Mouse (Mus musculus) urinary bladder, postnatal 36 days (tissue): ENCODE measurements at regions not wholly inside any gene's neighbourhood (a gene's known extent, or its start where the extent isn't known, plus 50 kb on each side); places are given as distances from the start of the nearest gene placed in this dataset.
"Not testable (repeated sequence)": the region's sequence is repeated elsewhere in the genome, so short reads cannot be mapped to it uniquely, and the experiment has no call there.

ENCODE experiments used
- DNase-seq, 2 experiments: peaks; one replicate each; pipeline ENCODE4 v3.0.0; 2022; ENCODE audit warnings: low spot score in 2 of 2, mixed read lengths in 1 of 2

DNA sequence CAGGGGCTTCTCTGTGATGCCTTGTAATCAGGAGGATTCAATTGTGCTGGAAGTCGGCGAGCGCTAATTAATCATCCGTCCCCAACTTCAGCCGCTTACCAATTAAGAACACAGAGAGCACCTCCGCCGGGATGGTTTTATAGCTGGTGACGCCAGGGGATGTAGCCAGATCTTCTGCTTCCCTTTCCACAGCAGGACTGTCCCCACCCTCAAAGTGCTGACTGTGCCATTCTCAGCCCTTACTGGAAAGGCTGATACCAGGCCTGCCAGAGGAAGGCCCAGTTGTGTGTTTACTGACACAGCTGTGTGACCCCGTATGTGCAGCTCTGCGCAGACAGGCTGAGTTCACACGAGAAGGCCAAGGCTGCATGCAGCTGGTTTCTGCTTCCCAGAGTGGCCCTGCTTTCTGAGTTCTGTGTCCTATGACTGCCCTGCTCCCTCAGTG lies 59.9 kb upstream of the Bend4 start:
- DNase-seq: no peak

GRCm38 (mm10) chr5:67490709-67491108 lies 62.6 kb upstream of the Bend4 start:
- not testable (repeated sequence) for DNase-seq

- no peak for DNase-seq
These were observed 64.8 kb upstream of the Bend4 start for GRCm38 (mm10) chr5:67492893-67493302.

GRCm38 (mm10) chr5:67496710-67497109 lies 68.6 kb upstream of the Bend4 start:
- DNase-seq: no peak

DNA sequence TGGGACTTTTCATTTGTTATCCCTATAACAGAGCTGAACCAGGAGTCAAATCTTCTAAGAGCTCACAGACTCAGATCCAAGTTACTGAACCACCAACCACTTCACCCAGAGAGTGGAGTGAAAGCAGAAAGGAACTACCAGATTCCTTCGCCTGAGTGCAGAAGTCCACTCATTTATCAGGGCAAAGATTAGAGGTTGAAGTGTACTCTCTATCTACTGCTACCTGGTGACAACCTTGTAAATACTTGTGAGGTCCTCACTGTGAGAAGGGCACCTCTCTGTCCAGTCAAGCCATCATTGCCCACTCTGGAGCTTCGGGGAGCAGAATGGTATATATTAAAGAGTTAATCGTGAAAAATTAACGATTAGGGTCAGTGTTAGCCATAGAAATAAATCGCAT lies 87.4 kb upstream of the Shisa3 start:
- no peak for DNase-seq

GRCm38 (mm10) chr5:67521423-67521912 lies 86.2 kb upstream of the Shisa3 start:
- DNase-seq: no peak

DNA sequence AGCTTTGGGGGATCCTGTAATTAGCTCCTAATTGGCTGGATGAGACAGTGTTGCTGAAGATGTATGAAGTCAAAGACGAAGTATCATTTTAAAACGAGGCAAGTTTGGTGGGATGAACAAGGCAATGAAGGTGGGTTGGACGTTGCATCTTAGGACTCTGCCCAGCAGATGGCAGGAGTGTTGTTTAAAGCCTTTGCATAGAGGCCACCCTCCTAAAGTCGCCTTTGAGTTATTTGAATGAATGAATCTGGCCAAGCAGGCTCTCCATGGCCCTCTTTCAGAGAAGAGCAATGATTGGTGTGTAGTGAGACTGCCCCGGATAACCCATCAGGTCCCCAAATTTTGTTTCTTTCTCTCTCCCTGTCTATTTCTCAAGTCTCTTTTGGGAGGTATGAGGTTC lies 77.5 kb upstream of the Shisa3 start:
- no peak for DNase-seq

GRCm38 (mm10) chr5:67530957-67531356 lies 76.7 kb upstream of the Shisa3 start:
- DNase-seq: no peak

GRCm38 (mm10) chr5:67532351-67532750 lies 75.3 kb upstream of the Shisa3 start:
- DNase-seq: peak; percentile 60 to 74

DNA sequence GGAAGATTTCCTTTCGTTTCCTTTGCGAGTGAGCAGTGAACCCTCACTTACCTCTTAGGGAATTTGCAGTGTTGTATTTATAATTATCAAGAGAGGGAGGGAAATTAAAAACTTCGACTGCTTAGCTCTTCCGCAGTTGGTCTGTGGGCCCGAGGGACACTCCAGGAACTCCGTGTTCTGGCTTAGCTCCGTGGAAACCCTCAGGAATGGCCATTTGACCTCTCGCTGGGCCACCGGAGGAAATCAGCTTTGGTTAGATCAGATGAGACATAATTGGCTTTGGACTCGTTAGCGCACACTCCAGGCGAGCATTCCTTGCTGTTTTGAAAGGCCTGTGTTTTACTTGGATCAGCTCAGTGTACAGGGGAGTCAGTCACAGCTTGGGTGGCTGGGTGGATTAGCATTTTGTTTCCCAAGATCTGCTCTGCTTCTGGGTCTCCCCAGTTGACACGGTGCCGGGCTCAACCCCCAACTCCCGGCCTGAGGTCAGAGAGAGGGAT lies 74.9 kb upstream of the Shisa3 start:
- peak in 1 of 2 experiments; percentile 28 for DNase-seq

DNA sequence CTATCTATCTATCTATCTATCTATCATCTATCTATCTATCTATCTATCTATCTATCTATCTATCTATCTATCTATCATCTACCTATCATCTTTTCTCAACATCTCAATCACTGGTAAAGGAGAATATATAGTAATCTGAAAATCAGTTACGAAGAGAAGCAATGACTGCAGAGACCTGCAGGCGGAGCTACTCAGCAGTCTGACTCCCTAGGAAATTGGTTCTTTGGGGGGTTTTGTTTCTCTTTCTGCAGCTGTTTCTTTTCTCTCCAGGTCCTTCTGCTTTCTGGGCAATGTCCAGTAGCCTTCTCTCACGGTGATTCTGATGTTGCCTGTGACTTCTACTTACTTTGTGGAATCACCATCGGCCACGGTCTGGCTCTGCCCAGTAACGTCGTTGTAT lies 73.6 kb upstream of the Shisa3 start:
- no peak for DNase-seq

GRCm38 (mm10) chr5:67537990-67538389 lies 69.7 kb upstream of the Shisa3 start:
- DNase-seq: no peak

DNA sequence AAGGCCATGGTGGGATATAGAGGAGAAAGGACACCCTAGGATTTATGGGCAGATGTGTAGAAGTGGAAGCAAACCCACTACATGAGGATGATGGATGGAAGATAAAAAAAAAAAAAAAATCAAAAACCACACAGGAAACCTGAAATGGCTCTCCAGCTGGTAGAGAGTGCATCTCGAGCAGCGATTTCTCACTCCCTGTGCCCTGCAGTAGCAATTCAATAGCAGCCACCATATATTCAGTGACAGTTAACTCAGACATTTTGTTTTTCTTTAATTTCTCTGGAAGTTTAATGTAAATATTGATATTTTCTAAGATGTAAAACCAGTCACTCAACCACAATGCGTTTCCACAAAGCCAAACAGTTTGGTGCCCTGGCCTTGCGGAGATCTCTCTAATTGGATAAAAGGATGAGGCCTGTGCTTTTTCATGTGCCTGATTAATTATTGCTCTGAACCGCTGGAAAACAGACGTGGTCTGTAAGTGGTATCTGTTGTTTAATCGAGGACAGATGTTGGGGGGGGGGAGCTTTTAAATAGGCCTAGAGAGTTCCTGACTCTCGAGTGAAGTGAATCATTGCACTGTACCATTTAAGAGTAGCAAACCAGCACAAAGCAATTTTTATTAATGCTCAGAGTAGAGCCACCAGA lies 68.0 kb upstream of the Shisa3 start:
- no peak for DNase-seq

GRCm38 (mm10) chr5:67541867-67542266 lies 65.8 kb upstream of the Shisa3 start:
- peak in 1 of 2 experiments; percentile 24 for DNase-seq

DNA sequence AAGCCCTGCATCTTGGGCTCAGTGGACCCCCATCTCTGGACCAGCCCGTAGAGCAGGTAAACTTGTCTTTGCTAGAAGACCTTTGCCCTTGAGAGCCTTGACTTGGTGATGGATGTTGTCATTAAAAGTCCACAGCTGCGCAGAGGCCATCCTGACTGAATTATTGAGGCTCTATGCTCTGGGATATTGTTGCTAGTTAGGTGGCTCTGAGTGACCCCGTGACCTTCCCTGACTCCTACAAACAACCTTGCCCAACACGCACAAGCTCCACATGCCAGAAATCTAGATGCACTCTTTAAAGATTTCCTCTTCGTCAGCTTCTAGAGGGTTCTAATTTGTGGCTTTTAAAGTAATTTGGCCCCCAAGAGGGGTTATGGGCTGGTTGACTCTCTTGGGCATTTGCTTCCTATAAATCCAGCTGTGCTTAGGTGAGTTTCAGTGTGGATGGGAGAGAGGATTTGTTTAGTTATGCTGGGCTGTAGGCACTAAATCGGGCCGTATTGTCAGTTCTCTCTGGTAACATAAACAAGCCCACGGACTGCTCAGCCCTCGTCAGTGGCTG lies 63.6 kb upstream of the Shisa3 start:
- DNase-seq: no peak

DNA sequence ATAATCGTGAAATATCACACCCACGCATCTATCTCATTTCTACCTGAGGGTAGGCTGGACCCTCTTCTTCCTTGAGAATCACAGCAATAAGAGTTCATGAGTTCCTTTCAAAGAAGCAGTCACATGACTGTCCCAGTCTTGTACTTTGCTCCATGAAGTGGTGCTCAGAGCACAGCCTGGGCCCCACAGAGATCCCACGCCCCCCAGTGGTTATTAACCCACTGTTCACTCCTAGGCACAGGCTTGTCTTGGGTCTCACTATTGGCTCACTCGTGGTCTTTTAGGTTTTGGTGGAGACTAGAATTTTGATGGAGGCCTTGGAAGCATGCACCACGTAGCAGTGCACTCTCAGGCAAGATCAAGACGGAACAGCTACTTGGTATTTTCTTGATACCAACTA lies 57.4 kb upstream of the Shisa3 start:
- DNase-seq: no peak

DNA sequence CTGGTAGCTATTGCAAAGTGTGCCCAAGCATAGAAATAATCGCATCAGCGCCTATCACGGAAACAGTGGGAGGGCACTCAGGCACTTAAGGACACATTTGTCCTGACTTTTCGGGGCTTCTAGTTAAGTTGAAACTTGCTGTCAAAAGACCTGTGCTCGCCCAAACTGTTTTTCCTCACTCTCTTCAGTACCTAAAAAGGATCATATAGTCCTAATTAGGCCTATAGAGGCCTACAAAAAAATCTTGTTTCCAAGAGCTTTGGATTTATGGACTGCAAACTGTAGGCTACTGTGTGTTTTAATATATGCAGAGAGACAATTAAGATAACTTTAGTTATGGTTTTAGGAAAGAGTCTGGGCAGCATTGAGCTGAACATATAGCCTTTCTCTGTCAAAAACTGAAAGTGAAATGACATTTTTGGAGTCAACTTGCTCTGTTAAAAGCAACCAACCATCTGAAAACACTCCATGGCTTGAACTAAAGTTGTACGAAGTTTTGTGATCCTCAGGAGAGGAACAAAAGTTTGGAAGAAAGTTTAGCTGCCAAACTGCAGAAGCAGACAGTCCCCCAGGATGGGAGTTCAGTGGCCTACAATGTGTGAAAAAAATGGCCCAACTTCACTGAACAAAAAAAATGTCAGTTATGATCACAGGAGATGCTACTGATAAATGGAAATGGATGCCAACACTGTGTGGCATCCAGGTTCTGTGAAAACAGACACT lies 55.9 kb upstream of the Shisa3 start:
- no peak for DNase-seq

DNA sequence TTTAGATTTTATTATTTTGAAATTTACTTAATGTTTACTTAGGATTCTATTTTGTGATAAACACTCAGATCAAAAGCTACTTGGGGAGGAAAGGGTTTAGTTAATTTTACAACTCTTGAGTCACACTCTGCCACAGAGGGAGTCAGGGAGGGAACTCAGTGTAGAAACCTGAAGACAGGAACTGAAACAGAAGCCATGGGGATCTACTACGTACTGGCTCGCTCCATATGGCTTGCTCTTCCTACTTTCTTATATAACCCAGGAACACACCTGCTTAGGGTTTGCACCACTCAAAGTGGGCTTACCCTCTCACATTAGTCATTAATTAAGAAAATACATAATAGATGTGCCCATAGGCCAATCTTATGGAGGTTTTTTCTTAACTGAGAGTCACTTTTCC lies 54.8 kb upstream of the Shisa3 start:
- DNase-seq: no peak
